Mouse (Mus musculus) brown adipose tissue, adult 24 weeks (tissue): ENCODE measurements around the gene Tmc8. TPM values are rescaled to one million over a fixed set of nuclear protein-coding genes. Genes with fewer than 3 reads are reported as not detected.

ENCODE experiments used
- H3K27ac ChIP-seq: fragments of 200-500 bp; replicated peaks from 2 replicates; pipeline ENCODE4 v1.5.1; 2012; ENCODE audit warnings: low read depth, mild to moderate bottlenecking, low read length
- H3K4me1 ChIP-seq: fragments of 200-500 bp; 2 replicates; pipeline ENCODE4 v1.6.1; 2012; ENCODE audit warnings: low read length, mixed read lengths; ENCODE audit not compliant: control insufficient read depth, insufficient read depth, insufficient read length
- H3K4me3 ChIP-seq: fragments of 200-500 bp; 2 replicates; pipeline ENCODE4 v1.5.1; 2012; ENCODE audit warnings: low read depth, mild to moderate bottlenecking, low read length, moderate library complexity; ENCODE audit not compliant: insufficient read depth
- polyA plus RNA-seq: library from polyadenylated mRNA; stranded (reverse); fragments of >200 nt; gene quantifications from 2 replicates; pipeline ENCODE4 v1.2.4, GENCODE M21; 2012; ENCODE audit not compliant: missing spikeins, insufficient read depth, insufficient read length

Tmc8 gene
- polyA plus RNA-seq, 1 experiment: not detected

DNA sequence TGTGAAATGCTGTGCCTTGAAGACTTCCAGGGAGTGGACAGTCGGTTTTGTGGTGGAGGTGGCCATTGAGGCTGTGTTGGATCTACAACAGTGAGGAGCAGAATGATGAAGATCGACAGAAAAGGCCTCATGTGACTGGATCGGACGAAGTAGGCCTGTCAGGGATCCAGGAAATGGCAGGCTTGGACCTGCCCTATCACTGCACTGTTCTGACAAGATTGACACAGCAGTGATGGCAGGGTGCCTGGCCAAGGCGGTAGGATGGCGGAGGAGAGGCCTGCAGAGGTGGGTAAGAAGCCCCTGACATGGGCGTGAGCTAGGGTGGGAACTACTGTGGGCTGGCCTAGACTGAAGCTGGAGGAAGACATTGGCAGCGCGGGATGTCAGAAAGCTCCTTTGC is 17.6 kb upstream of the Tmc8 start:
- Histone ChIP-seq H3K4me3 (no peak overlapping the region), H3K27ac (no peak overlapping the region), H3K4me1 (no peaks in the 10 kb centered on the region)

DNA sequence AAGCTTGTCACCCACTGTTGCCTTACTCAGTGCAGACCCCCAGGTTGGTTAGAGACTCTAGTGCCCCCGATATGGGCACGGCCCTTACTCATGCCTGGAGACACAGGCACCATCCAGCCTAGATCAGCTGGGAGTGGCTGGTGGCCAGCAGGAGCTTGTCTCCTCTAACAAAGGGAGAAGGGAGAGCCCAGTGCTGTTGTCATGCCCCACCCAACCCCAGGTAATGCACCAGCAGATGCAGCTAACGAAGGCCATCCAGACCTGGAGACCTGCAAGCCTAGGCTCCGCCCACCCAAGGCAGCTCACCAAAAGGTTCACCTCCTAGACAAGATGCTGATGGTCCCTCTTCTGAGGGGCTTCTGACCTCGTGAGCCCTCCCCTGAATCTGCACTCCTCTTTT is 16.5 kb upstream of the Tmc8 start:
- Histone ChIP-seq H3K4me1 (no peaks in the 10 kb centered on the region), H3K4me3 (no peak overlapping the region), H3K27ac (no peak overlapping the region)

DNA sequence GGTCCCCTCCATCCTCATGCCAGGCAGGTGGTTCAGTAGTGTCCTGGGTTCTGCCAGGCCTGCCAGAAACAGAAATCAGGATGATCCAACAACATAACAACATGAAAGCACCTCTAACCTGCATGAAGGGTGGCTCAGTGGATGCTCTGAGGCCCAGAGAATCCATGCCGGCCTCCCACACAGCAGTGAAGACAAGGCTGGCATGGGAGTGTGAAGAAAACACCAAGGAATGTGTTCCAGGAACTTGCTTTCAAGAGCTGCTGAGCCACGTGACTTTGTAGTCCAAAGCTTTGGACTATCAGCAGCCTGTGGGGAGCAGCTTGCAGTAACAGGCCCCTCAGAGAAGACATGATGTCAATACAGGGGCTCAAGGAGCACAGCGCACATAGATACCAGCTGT is 15.6 kb upstream of the Tmc8 start:
- Histone ChIP-seq H3K4me3 (no peak overlapping the region), H3K27ac (no peak overlapping the region), H3K4me1 (no peaks in the 10 kb centered on the region)

DNA sequence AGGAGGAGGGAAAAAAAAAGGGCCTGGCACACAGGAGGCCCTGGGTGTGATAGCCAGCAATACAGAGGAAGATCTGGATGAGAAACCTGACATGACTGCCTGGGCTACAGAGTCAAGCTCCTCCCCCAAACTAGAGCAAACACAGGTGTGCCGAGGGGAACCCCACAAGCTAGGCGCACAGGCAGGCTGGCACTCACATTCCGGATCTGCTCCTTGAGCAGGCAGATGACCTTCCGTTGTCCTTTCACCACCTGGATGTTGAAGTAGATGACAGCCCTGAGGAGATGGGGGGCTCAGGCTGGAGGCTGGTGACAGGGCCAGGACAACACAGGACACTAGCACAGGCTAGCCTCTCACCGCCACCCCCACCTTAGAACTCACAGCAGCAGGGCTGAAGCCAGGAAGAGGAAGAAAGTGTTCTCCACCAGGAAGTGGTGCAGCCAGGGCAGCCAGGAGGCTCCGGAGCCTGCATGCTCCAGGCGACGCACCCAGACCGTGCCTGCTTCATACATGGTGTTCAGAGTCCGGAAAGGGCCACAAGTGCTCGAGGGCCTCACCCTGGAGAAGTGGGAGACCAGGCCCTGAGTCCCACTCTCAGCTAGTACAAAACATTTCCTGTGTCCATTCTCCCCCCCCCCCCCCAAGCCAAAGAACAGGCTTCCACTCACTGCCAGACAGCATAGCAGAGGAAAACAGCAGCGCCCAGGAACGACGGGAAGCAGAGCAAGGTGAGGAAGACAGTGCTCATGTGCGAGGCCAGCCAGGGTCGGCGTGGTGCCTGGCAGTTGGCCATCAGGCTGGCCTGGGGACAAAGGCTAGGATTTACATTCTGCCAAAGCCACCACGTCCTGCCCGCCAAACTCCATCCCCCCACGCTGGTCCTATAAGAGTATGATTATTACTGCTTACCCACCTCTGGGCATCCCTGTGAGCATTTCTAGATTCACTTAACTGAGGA is 12.9 kb upstream of the Tmc8 start:
- Histone ChIP-seq H3K4me1 (no peaks in the 10 kb centered on the region), H3K4me3 (no peak overlapping the region), H3K27ac (no peak overlapping the region)

DNA sequence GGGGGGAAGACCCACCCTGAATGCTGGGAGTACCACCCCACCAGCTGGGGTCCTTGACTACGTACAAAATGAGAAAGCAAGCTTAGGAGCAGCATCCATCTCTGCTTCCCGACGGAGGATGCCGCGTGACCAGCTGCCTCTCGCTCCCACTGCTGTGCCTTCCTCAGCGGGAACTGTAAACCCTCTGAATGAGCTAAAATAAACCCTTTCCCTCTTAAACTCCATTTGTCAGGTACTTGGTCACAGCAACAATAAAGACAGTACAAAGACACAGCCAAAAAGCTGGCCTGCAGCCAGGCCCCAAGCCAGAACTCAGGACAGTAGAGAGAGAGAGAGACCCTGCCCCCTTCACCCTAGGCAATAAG is 12.2 kb upstream of the Tmc8 start:
- no peak overlapping the region for H3K27ac ChIP-seq
- no peaks in the 10 kb centered on the region for H3K4me1 ChIP-seq
- no peak overlapping the region for H3K4me3 ChIP-seq

DNA sequence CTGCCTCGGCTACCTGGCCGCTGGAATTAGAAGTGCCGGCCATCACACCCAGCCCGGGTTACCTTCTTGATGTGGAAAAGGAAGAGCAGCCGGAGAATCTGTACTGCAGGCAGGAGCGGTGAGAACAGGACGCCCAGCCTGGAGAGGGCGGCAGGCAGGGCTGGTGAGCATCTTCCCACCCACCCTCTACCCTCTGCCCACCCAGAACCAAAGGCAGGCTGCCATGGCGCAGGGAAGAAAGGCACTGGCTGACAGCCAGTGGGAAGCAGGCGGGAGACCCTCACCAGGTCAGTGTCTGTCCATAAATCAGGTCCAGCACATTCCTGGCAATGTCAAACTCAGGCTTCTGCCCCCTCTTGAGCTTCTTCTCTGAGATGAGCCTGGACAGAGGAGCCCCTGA is 11.5 kb upstream of the Tmc8 start:
- Histone ChIP-seq H3K27ac (no peak overlapping the region), H3K4me1 (no peaks in the 10 kb centered on the region; the same call in 1 of the 2 replicates), H3K4me3 (no peak overlapping the region)

DNA sequence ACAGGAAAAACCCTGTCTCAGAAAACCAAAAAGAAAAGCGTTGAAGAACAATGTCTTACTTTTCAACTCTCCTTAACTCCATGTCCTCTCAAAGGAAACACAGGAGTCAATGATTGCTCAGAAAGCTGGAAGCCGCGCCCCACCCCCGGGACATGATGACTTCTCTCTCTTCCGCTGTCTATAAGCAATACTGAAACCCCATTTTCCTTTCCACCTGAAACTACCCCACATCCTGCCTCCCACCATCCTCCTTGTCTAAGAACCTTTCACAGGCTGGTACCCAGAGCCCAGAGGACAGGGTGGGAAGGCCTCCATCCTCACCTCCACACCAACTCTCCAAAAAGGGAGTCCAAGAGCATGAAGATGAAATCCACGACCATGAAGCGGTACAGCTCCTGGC is 9.5 kb upstream of the Tmc8 start:
- no peak overlapping the region for H3K4me3 ChIP-seq
- H3K27ac ChIP-seq: no peak overlapping the region
- H3K4me1 ChIP-seq: no peaks in the 10 kb centered on the region; the same call in 1 of the 2 replicates

DNA sequence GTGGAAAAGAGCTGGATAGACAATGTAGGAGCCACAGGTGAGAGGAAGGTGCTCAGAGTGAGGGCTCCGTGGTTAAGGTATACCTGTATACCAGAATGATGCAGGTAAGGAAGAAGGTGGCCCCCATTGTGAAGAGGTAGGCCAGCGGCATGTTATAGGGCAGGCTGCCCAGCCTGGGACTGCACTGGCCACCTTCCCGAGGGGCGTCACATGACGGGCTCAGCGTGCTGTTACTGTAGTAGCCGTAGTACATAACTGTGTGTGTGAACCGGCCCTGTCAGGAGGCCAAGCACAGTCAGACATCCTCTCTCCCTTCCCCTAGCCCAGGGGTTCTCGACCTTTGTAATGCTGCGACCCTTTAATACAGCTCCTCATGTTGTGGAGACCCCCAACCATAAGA is 7.0 kb upstream of the Tmc8 start:
- no peak overlapping the region for H3K4me3 ChIP-seq
- no peak overlapping the region for H3K27ac ChIP-seq
- peaks cover 6% of the 10 kb centered on the region; the same call in 1 of the 2 replicates for H3K4me1 ChIP-seq

DNA sequence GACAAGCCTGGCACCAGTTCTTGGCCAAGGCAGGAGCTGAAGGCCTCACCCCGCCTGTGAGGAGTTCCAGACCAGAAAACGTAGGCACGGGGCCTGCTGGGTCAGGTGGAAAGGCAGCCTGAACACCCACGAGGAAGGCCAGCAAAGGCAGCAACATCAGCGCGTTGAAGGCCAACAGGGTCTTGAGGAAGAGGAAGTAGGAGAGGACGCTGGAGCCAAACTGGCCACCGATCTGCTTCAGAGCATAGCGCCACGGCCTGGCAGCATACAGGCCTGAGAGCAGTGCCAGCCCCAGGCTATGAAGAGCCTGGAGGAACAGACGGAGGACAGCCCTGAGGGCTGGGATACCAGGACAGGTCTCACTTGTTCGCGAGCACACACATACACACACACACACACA is 6.3 kb upstream of the Tmc8 start:
- Histone ChIP-seq H3K27ac (no peak overlapping the region), H3K4me1 (peaks cover 6% of the 10 kb centered on the region; the same call in 1 of the 2 replicates), H3K4me3 (no peak overlapping the region)

DNA sequence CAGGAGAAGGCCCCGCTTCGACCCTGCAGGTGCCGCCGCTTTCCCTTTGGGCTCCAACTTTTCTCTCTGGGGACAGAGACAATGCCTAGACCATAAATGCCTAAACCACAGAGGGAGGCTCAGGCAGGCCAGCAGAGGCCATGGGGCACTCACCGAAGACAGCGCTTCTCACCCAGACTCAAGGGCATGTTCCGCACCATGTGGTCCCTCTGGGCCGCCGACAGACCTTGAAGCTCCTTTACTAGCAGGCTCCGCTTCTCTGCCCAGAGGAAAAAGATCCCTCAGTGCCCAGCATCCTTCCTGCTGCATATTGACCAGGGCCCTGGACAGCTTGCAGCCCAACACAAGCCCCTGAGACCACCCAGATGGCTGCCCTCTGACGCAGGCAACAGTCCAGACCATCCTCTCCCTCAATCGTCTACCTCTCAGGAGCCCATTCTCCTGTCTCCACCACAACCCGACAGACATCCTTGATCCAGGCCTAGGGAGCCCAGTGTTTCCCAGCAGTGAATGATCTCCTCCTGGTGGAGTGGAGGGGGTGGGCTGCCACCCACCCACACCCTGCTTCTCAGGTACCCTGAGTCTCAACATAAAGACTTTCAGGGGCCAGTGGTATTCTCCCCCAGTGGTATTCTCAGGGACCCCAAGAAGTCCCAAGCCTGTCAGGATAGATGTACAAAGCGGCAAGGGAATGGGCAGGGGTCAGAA is 5.6 kb upstream of the Tmc8 start:
- H3K4me1 ChIP-seq: peaks cover 6% of the 10 kb centered on the region; the same call in 1 of the 2 replicates
- no peak overlapping the region for H3K4me3 ChIP-seq
- H3K27ac ChIP-seq: no peak overlapping the region

DNA sequence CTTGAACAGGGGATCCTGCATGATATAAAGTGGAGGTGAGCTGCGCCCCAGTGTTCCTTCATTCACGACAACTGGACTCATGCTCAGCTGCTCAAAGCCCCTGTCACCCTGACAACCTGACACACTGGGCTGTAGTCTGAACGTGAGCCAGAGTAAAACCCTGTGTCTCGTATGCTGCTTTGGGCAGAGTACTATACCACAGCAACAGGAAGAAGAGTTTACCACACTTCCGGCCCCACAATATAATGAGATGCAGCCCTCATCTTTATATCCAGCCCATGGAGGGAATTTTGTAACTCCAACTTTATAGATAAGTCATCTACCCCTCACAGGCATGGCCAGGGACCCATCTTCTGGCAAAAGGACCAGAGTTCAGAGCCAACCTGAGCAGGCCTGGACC is 4.8 kb upstream of the Tmc8 start:
- peaks cover 6% of the 10 kb centered on the region; the same call in 1 of the 2 replicates for H3K4me1 ChIP-seq
- no peak overlapping the region for H3K27ac ChIP-seq
- H3K4me3 ChIP-seq: no peak overlapping the region

DNA sequence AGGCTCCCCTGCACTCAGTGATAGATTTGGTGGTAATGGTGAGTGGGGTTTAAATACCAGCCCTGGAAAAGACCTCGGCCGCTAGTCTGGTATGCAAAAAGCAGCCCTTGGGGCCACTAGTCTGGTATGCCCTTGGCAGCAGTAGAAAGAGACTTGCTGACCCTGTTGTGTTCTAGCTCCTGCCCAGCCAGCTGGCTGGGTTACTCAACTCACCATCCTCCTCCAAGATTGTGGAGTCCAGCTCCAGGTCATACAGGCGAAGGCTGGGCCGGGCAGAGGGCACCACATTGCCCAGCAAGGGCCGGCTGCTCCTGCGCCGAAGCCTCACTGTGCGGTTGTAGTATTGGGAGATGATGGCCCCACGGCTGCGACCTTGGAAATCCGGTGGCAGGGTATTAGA is 3.8 kb upstream of the Tmc8 start:
- peaks cover 6% of the 10 kb centered on the region; the same call in 1 of the 2 replicates for H3K4me1 ChIP-seq
- no peak overlapping the region for H3K27ac ChIP-seq
- no peak overlapping the region for H3K4me3 ChIP-seq

DNA sequence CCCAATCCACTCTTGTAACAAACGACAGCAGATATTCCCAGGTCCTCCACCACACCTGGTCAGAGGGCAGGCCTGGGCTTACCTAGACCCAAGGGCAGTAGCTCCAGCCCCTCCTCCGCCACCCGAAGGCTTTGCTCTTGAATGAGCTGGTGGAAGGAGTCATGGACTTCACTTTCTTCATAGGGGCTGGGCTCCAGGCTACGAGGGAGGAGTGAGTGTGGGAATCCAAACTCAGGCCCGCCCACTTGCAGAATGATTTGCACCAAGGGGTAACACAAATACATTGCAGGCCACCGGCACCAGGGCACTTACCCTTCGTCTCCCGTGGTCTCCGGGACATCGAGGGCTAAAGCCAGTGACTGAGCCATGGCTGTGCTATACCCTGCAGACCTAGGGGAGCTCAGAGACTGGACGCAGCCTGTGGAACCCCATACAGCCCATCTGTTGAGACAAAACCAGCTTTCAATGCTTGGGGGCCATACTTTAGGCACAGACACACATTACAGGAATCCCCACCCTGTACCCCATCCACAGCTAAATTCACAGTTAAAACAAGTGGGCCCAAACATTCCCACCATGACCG is 2.9 kb upstream of the Tmc8 start:
- Histone ChIP-seq H3K4me1 (peaks cover 6% of the 10 kb centered on the region; the same call in 1 of the 2 replicates), H3K4me3 (peak overlapping the region; percentile 77), H3K27ac (peak overlapping the region; percentile 95)

DNA sequence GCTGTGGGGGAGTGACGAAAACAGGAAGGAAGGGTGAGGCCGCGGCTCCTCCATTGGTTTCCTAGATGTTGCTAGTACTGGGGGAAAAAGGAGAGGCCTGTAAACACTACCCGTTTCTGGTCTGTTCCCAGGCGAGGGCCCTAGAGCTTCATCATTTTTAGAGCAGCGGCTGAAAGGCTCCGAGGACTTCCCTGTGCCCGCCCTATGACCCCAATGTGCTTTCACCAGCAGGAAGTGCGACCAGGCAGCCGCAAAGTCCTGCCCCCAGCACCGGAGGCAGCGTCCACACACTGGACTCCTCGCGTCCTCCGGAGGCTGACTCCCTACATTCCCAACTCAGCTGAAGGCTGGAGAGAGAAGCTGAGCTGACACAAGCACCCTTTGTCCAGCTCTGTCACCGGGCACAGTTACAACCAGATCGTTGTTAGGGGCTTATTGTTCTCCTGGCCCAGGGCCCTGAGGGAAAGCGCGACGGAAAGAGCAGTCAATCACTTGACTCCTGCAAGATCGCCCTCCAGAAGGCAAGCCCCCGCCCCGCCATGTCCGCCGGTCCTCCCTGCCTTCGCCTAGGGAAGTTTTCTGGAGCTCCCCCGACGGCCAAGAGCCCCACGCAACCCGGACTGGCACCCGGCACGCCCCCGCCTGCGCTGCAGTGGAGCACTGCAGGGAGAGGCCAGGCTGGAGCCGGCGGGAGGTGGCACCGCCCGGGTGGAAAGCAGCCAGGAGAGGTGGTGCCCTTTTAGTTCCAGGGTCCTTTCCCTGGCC is 2.3 kb upstream of the Tmc8 start:
- Histone ChIP-seq H3K4me1 (peaks cover 6% of the 10 kb centered on the region; the same call in 1 of the 2 replicates), H3K27ac (peak overlapping the region; percentile 95), H3K4me3 (peak overlapping the region; percentile 77)

DNA sequence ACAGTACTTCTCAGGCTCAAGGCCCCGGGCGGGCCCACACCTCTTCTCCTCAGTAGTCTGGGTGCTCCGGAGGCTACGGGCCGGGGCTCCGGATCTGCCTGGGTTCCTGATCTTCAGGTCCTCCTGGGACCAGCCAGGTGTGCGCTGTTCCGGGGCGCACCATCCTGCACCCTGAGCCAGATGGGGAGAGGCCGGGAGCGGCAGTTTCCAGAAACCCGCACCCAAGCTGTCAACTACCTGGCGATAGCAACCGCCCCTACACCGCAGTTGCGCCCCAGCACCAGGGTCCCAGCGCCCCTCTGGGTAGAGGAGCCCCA is 1.7 kb upstream of the Tmc8 start:
- Histone ChIP-seq H3K27ac (peak overlapping the region; percentile 95), H3K4me3 (peak overlapping the region; percentile 77), H3K4me1 (peaks cover 6% of the 10 kb centered on the region; the same call in 1 of the 2 replicates)
